Mouse (Mus musculus) limb, embryonic 11.5 days (tissue): ENCODE data around the gene Zfp663. TPM values are rescaled to one million over a fixed set of nuclear protein-coding genes. Genes with fewer than 3 reads are reported as not detected.

Source experiments
- ATAC-seq: fragments of 200-750 bp; cut with Nextera tagmentation; 2 replicates; pipeline ENCODE4 v1.8.0; 2017; ENCODE audit warnings: low read depth; ENCODE audit not compliant: insufficient number of reproducible peaks, low FRiP score, low TSS enrichment
- DNase-seq: peaks from one replicate; pipeline ENCODE4 v3.0.0-alpha.2; 2015; ENCODE audit warnings: low spot score
- H3K27ac ChIP-seq: fragments of 300-500 bp; sonication (generic); replicated peaks from 2 replicates; pipeline ENCODE4 v1.5.1; 2014; ENCODE audit warnings: low read depth, mild to moderate bottlenecking, low read length
- H3K27me3 ChIP-seq: fragments of 300-500 bp; sonication (generic); 2 replicates; pipeline ENCODE4 v1.6.1; 2014; ENCODE audit warnings: mild to moderate bottlenecking, low read length, mixed read lengths; ENCODE audit not compliant: control insufficient read depth, insufficient read depth
- H3K36me3 ChIP-seq: fragments of 300-500 bp; sonication (generic); 2 replicates; pipeline ENCODE4 v1.6.1; 2014; ENCODE audit warnings: mild to moderate bottlenecking, low read length, moderate library complexity, mixed read lengths; ENCODE audit not compliant: control insufficient read depth, insufficient read depth
- H3K4me1 ChIP-seq: fragments of 300-500 bp; sonication (generic); 2 replicates; pipeline ENCODE4 v1.6.1; 2014; ENCODE audit warnings: low read length, mixed read lengths; ENCODE audit not compliant: control insufficient read depth, insufficient read depth
- H3K4me2 ChIP-seq: fragments of 300-500 bp; sonication (generic); 2 replicates; pipeline ENCODE4 v1.6.1; 2014; ENCODE audit warnings: low read depth, mild to moderate bottlenecking, moderate library complexity; ENCODE audit not compliant: severe bottlenecking
- H3K4me3 ChIP-seq: fragments of 300-500 bp; sonication (generic); 2 replicates; pipeline ENCODE4 v1.5.1; 2014; ENCODE audit warnings: low read depth, low read length
- H3K9ac ChIP-seq: fragments of 300-500 bp; sonication (generic); 2 replicates; pipeline ENCODE4 v1.6.1; 2014; ENCODE audit warnings: mild to moderate bottlenecking, low read length
- H3K9me3 ChIP-seq: fragments of 300-500 bp; sonication (generic); 2 replicates; pipeline ENCODE4 v1.6.1; 2016; ENCODE audit warnings: low read length; ENCODE audit not compliant: control insufficient read depth
- WGBS: fragments of 180-500 bp; shearing (Covaris S2); extraction: QIAGEN DNeasy Blood & Tissue Kit; methylation state at CpG from one replicate; pipeline ENCODE4 v1.1.7; 2014; 5-methylcytosine and 5-hydroxymethylcytosine counted together
- polyA plus RNA-seq: library from polyadenylated mRNA; unstranded; fragments of >200 nt; fragmentation: Nextera tagmentation; extraction: Ambion mirVana; gene quantifications from 2 replicates; pipeline ENCODE4 v1.2.1, GENCODE M21; 2014

Zfp663 gene
- polyA plus RNA-seq, 1 experiment from 2014 or later: 1.7 TPM

GRCm38 (mm10) chr2:165321381-165321888 is 47.1 kb downstream of the Zfp663 start:
- H3K4me1 ChIP-seq: peaks cover 40% of the 10 kb centered on the region
- 64% methylated on average over 8 of the region's 8 CpGs for WGBS
- ATAC-seq (no peak), DNase-seq (no peak)
- H3K27me3 ChIP-seq: no peaks in the 10 kb centered on the region
- no peak overlapping the region for H3K9ac ChIP-seq
- H3K4me2 ChIP-seq: no peak overlapping the region
- H3K36me3 ChIP-seq: no peaks in the 10 kb centered on the region
- H3K9me3 ChIP-seq: no peaks in the 10 kb centered on the region
- H3K27ac ChIP-seq: no peak overlapping the region
- H3K4me3 ChIP-seq: no peak overlapping the region

GRCm38 (mm10) chr2:165320531-165321150 is 47.9 kb downstream of the Zfp663 start:
- no peak for DNase-seq
- Histone ChIP-seq H3K9ac (no peak overlapping the region), H3K4me3 (no peak overlapping the region), H3K4me2 (no peak overlapping the region), H3K36me3 (no peaks in the 10 kb centered on the region), H3K27me3 (no peaks in the 10 kb centered on the region), H3K4me1 (peaks cover 40% of the 10 kb centered on the region), H3K9me3 (no peaks in the 10 kb centered on the region), H3K27ac (no peak overlapping the region)
- no peak for ATAC-seq
- 71% methylated on average over 12 of the region's 12 CpGs for WGBS

GRCm38 (mm10) chr2:165319503-165319902 is 49.0 kb downstream of the Zfp663 start:
- no peak overlapping the region for H3K9ac ChIP-seq
- ATAC-seq: no peak
- 74% methylated on average over 4 of the region's 4 CpGs for WGBS
- no peak overlapping the region for H3K4me3 ChIP-seq
- H3K27me3 ChIP-seq: no peaks in the 10 kb centered on the region
- H3K4me1 ChIP-seq: peaks cover 30% of the 10 kb centered on the region
- H3K4me2 ChIP-seq: no peak overlapping the region
- no peaks in the 10 kb centered on the region for H3K9me3 ChIP-seq
- H3K36me3 ChIP-seq: no peaks in the 10 kb centered on the region
- H3K27ac ChIP-seq: no peak overlapping the region
- no peak for DNase-seq

GRCm38 (mm10) chr2:165318941-165319340 is 49.6 kb downstream of the Zfp663 start:
- DNase-seq (no peak), ATAC-seq (no peak)
- WGBS: 86% methylated on average over 7 of the region's 7 CpGs
- no peaks in the 10 kb centered on the region; the same call in 1 of the 2 replicates for H3K36me3 ChIP-seq
- H3K9me3 ChIP-seq: no peaks in the 10 kb centered on the region
- H3K9ac ChIP-seq: no peak overlapping the region
- H3K4me3 ChIP-seq: no peak overlapping the region
- H3K4me2 ChIP-seq: no peak overlapping the region
- peaks cover 28% of the 10 kb centered on the region for H3K4me1 ChIP-seq
- H3K27ac ChIP-seq: no peak overlapping the region
- H3K27me3 ChIP-seq: no peaks in the 10 kb centered on the region

GRCm38 (mm10) chr2:165317621-165318263 is 50.8 kb downstream of the Zfp663 start:
- ATAC-seq: 0 out of 2 replicates have a peak, but pooled peaks have one; percentile 12
- Histone ChIP-seq H3K36me3 (no peaks in the 10 kb centered on the region; the same call in 1 of the 2 replicates), H3K4me3 (no peak overlapping the region), H3K9me3 (no peaks in the 10 kb centered on the region), H3K27ac (0 out of 2 replicates have a peak overlapping the region, but pooled peaks have one; percentile 32), H3K9ac (no peak overlapping the region), H3K4me1 (peaks cover 28% of the 10 kb centered on the region), H3K4me2 (no peak overlapping the region), H3K27me3 (no peaks in the 10 kb centered on the region)
- WGBS: 56% methylated on average over 16 of the region's 16 CpGs
- DNase-seq: no peak

GRCm38 (mm10) chr2:165316837-165317473 is 51.6 kb downstream of the Zfp663 start:
- H3K4me3 ChIP-seq: no peak overlapping the region
- no peaks in the 10 kb centered on the region for H3K9me3 ChIP-seq
- H3K4me2 ChIP-seq: peak overlapping the region; percentile 7; the same call in 1 of the 2 replicates
- H3K27me3 ChIP-seq: no peaks in the 10 kb centered on the region
- H3K4me1 ChIP-seq: peaks cover 28% of the 10 kb centered on the region
- WGBS: 10% methylated on average over 9 of the region's 9 CpGs
- no peak overlapping the region; the same call in 1 of the 2 replicates for H3K27ac ChIP-seq
- DNase-seq: peak; percentile 74
- ATAC-seq: peak; percentile 80
- H3K36me3 ChIP-seq: no peaks in the 10 kb centered on the region; the same call in 1 of the 2 replicates
- H3K9ac ChIP-seq: no peak overlapping the region

- Histone ChIP-seq H3K27me3 (no peaks in the 10 kb centered on the region), H3K4me2 (no peak overlapping the region), H3K9me3 (no peaks in the 10 kb centered on the region), H3K27ac (no peak overlapping the region), H3K4me1 (peaks cover 23% of the 10 kb centered on the region), H3K36me3 (peaks cover 3% of the 10 kb centered on the region), H3K4me3 (no peak overlapping the region), H3K9ac (no peak overlapping the region)
- ATAC-seq (no peak), DNase-seq (no peak)
- 67% methylated on average over 10 of the region's 10 CpGs for WGBS
Observed at GRCm38 (mm10) chr2:165316204-165316603, 52.3 kb downstream of the Zfp663 start.

GRCm38 (mm10) chr2:165314197-165314596 is 54.3 kb downstream of the Zfp663 start:
- no peaks in the 10 kb centered on the region for H3K9me3 ChIP-seq
- H3K36me3 ChIP-seq: peaks cover 5% of the 10 kb centered on the region
- DNase-seq (no peak), ATAC-seq (no peak)
- peaks cover 20% of the 10 kb centered on the region for H3K4me1 ChIP-seq
- 93% methylated on average over 8 of the region's 8 CpGs for WGBS
- H3K4me2 ChIP-seq: no peak overlapping the region
- no peak overlapping the region for H3K9ac ChIP-seq
- H3K27me3 ChIP-seq: no peaks in the 10 kb centered on the region
- no peak overlapping the region for H3K4me3 ChIP-seq
- no peak overlapping the region for H3K27ac ChIP-seq
